Mouse (Mus musculus): ENCODE results near the gene Zfp948.
"Not testable (repeated sequence)": the region's sequence is repeated elsewhere in the genome, so short reads cannot be mapped to it uniquely, and the experiment has no call there.

GRCm38 (mm10) chr17:21635758-21636157 lies 69.0 kb downstream of the Zfp948 start:
- not testable (repeated sequence) for TF ChIP-seq USF1 (IDR thresholded peaks at IDR 0.05; ENCODE audit: low read depth); POLR2A (IDR thresholded peaks at IDR 0.05; ENCODE audit: insufficient read length, low read depth); MYOD1 (IDR thresholded peaks at IDR 0.05; ENCODE audit: control insufficient read depth in 1 of 3, insufficient read length in 2 of 3, low read depth in 2 of 3); TCF3 (IDR thresholded peaks at IDR 0.05; ENCODE audit: insufficient read length, low read depth); REST (IDR thresholded peaks at IDR 0.05; ENCODE audit: insufficient read depth, insufficient read length); CEBPB (IDR thresholded peaks at IDR 0.05; ENCODE audit: insufficient read depth, poor library complexity, severe bottlenecking); TCF12 (IDR thresholded peaks at IDR 0.05; ENCODE audit: insufficient read depth, poor library complexity, severe bottlenecking); MYOG (IDR thresholded peaks at IDR 0.05; ENCODE audit: control insufficient read depth in 1 of 3, insufficient read depth in 1 of 3, insufficient read length in 2 of 3, low read depth in 2 of 3); E2F4 (IDR thresholded peaks at IDR 0.05; ENCODE audit: insufficient read depth); MAX (IDR thresholded peaks at IDR 0.05; ENCODE audit: low read depth); SRF (IDR thresholded peaks at IDR 0.05; ENCODE audit: control insufficient read depth, insufficient read length, low read depth); POLR2AphosphoS2 (IDR thresholded peaks at IDR 0.05; ENCODE audit: insufficient read length, low read depth)

Data from myocyte (in vitro differentiated cells).